Mouse (Mus musculus) small intestine, adult 2 months (tissue): ENCODE results near the gene Oxsr1. TPM values are rescaled to one million over a fixed set of nuclear protein-coding genes. Genes with fewer than 3 reads are reported as not detected.

Experiments
- H3K27ac ChIP-seq: fragments of 200-500 bp; 2 replicates; pipeline ENCODE4 v1.5.1; 2012; ENCODE audit warnings: low read depth, low read length, control low read depth, inconsistent platforms; ENCODE audit not compliant: insufficient read depth
- H3K27me3 ChIP-seq: fragments of 200-500 bp; 2 replicates; pipeline ENCODE4 v1.6.1; 2012; ENCODE audit warnings: mild to moderate bottlenecking, moderate library complexity, low read length, inconsistent platforms; ENCODE audit not compliant: control insufficient read depth, insufficient read depth
- H3K36me3 ChIP-seq: fragments of 200-500 bp; 2 replicates; pipeline ENCODE4 v1.6.1; 2012; ENCODE audit warnings: mild to moderate bottlenecking, low read length, control low read depth, inconsistent platforms; ENCODE audit not compliant: control insufficient read depth, insufficient read depth
- H3K4me1 ChIP-seq: fragments of 200-500 bp; 2 replicates; pipeline ENCODE4 v1.6.1; 2012; ENCODE audit warnings: low read length, inconsistent platforms, mixed read lengths; ENCODE audit not compliant: control insufficient read depth, insufficient read depth, insufficient read length
- H3K4me3 ChIP-seq: fragments of 200-500 bp; 2 replicates; pipeline ENCODE4 v1.5.1; 2012; ENCODE audit warnings: low read depth, mild to moderate bottlenecking, control low read depth, inconsistent platforms, low read length, moderate library complexity
- CTCF ChIP-seq: fragments of 200-500 bp; IDR thresholded peaks from 2 replicates; pipeline ENCODE4 v1.5.1; 2012; ENCODE audit warnings: low read depth, mild to moderate bottlenecking, control low read depth, inconsistent platforms, low read length, moderate library complexity, mixed read lengths; ENCODE audit not compliant: insufficient replicate concordance, insufficient read length; ENCODE audit errors: extremely low read depth
- POLR2A ChIP-seq: fragments of 200-500 bp; IDR thresholded peaks from 2 replicates; pipeline ENCODE4 v1.6.1; 2012; ENCODE audit warnings: low read depth, mild to moderate bottlenecking, control low read depth, inconsistent platforms, low read length, moderate library complexity
- WGBS: fragments of 180-500 bp; shearing (Covaris S2); methylation state at CpG from one replicate; pipeline ENCODE4 v1.1.7; 2018; 5-methylcytosine and 5-hydroxymethylcytosine counted together
- polyA plus RNA-seq: library from polyadenylated mRNA; depleted of rRNA; stranded (reverse); fragments of >200 nt; gene quantifications from 2 replicates; pipeline ENCODE4 v1.2.3, GENCODE M21; 2012

Gene Oxsr1
- polyA plus RNA-seq, 1 experiment, result 11.5 TPM

DNA sequence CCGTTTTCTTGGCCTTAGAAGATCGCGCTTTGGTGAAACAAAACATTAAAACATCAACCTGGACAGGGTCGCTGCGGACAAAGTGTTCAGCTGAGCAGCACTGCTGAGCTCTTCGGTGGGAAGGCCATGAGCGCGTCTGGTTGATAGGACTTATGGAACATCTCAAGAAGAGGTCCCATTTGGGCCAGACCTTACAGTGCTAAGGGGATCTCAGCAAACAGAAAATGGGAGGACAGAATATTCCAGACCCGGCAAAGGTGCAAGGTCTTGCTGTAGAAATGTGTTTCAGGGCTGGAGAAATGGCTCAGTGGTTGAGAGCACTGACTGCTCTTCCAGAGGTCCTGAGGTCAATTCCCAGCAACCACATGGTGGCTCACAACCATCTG is 1.0 kb upstream of the Oxsr1 start:
- H3K27ac ChIP-seq, result peak overlapping the region; percentile 89
- H3K27me3 ChIP-seq, result no peaks in the 10 kb centered on the region
- WGBS, result 2% methylated on average over 9 of the region's 9 CpGs
- TF ChIP-seq POLR2A (no peak), CTCF (no peak)
- H3K4me3 ChIP-seq, result peak overlapping the region; percentile 71
- H3K36me3 ChIP-seq, result no peaks in the 10 kb centered on the region; the same call in 1 of the 2 replicates
- H3K4me1 ChIP-seq, result peaks cover 10% of the 10 kb centered on the region; the same call in 1 of the 2 replicates

DNA sequence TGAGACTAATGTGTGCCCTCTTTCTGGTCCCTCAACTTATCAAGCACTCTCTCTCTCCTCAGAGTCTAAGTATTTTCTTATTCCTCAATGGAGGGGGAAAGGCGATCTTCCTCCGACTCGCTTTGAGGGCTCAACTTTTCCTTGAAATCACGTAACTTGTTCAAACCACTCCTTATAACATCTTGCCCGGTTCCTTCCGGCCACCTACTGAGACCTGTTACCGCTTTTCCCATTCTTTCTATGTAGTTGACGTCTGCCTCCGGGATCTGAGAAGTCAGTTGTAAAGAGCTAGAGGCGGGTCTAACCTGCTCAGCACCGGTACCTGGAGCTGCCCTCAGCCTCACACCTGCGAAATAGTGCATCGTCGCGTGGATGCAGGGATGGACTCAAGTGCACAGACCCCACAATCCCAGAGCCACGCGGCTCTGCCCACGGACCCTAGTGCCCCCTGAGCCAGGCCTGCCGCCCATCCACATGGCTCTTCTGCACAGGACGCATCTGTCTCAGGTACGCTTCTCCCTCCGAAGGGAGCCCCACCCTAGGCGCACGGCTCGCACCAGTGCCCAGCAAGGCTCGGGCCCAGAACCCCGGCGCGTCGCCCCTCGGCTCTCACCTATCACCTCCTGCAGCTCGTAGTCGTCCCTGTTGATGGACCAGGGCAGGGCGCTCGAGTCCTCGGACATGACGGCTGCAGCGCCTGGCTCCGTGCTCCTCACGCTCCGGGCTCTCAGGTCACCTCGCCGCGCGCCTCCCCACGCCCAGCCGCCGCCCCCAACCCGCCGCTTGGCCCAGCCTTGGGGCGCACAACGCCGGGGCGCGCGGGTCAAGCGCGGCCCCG is 616 bp downstream of the Oxsr1 start:
- H3K4me1 ChIP-seq, result peaks cover 10% of the 10 kb centered on the region; the same call in 1 of the 2 replicates
- H3K36me3 ChIP-seq, result no peaks in the 10 kb centered on the region; the same call in 1 of the 2 replicates
- TF ChIP-seq CTCF (no peak), POLR2A (no peak)
- H3K27ac ChIP-seq, result peak overlapping the region; percentile 95
- peak overlapping the region; percentile 71 for H3K4me3 ChIP-seq
- WGBS, result under 1% methylated on average over 56 of the region's 59 CpGs
- H3K27me3 ChIP-seq, result no peaks in the 10 kb centered on the region

DNA sequence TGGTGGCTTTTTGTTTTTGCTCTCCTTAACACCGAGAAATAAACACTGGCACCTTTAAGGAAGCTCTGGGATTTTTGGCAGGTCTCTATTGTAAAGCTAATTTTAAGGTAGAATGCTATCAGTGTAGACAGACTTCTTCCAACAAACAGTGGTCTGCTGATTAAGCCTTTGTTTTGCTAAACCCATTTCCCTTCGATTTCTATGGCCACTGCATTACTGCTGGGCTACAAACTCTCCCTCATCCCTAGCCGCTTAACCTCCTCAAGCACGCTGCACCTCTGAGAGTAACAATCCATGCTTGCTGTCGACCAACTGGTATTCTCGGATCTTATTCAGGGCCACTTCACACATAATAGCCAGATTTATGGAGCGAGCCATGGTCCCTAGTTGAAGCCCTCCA is 1.3 kb downstream of the Oxsr1 start:
- Histone ChIP-seq H3K4me3 (peak overlapping the region; percentile 71; the same call in 1 of the 2 replicates), H3K36me3 (no peaks in the 10 kb centered on the region; the same call in 1 of the 2 replicates), H3K4me1 (peaks cover 10% of the 10 kb centered on the region; the same call in 1 of the 2 replicates), H3K27ac (no peak overlapping the region), H3K27me3 (no peaks in the 10 kb centered on the region)
- TF ChIP-seq CTCF (no peak), POLR2A (no peak)
- WGBS, result 18% methylated on average over 7 of the region's 7 CpGs

DNA sequence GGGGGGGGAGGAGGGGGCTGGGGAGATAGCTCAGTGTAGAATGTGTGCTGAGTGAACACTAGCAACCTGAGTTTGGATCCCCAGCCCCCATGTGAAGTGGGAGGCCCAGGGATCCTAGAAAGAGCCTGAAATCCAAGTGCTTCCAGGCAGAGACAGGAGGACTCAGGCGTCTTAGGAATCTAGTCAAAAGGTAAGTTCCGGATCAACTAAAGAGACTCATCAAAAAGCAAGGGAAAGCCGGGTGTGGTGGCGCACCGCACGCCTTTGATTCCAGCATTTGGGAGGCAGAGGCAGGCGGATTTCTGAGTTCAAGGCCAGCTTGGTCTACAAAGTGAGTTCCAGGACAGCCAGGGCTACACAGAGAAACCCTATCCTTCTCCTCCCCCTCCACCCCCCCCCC is 1.8 kb downstream of the Oxsr1 start:
- H3K36me3 ChIP-seq, result no peaks in the 10 kb centered on the region; the same call in 1 of the 2 replicates
- H3K4me1 ChIP-seq, result peaks cover 10% of the 10 kb centered on the region; the same call in 1 of the 2 replicates
- H3K4me3 ChIP-seq, result no peak overlapping the region
- WGBS, result 77% methylated on average over 7 of the region's 7 CpGs
- H3K27me3 ChIP-seq, result no peaks in the 10 kb centered on the region
- H3K27ac ChIP-seq, result no peak overlapping the region
- no peak for TF ChIP-seq CTCF
- TF ChIP-seq POLR2A, result no peak

DNA sequence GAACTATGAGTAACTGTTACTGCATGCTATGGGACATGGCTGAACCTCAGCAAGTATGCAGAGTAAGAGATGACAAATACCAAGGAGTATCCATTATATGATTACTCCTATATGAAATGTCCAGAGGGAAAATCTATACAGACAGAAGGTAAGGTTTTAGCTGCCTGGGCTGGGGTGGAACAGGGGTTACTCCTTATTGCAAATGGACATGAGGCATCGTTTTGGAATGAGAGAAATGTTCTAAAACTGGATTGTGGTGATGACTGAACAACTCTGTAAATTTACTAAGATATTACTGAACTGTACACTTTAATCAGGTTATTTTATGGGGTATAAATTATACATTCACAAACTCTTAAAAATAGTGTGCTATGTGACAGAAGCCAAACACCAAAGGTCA is 3.3 kb downstream of the Oxsr1 start:
- Histone ChIP-seq H3K4me1 (peaks cover 10% of the 10 kb centered on the region; the same call in 1 of the 2 replicates), H3K27ac (no peak overlapping the region), H3K4me3 (no peak overlapping the region), H3K27me3 (no peaks in the 10 kb centered on the region), H3K36me3 (no peaks in the 10 kb centered on the region; the same call in 1 of the 2 replicates)
- WGBS, result 81% methylated on average over 1 of the region's 1 CpGs
- TF ChIP-seq POLR2A (no peak), CTCF (no peak)

DNA sequence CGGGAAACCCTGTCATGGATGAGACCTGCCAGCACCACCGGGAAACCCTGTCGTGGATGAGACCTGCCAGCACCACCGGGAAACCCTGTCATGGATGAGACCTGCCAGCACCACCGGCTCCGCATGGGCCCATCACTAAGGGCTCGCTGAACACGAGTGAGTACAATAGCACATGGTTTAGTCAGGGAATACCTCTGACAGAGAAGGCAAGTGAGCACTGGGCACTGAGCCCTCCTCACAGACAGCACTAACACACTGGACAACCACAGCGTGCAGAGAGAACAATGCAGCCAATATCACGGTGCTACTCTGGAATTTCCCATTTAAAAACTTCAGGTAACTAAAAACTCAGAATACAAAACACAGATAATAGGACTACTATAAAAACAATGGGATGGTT is 9.1 kb downstream of the Oxsr1 start:
- no peak for TF ChIP-seq POLR2A
- no peak for TF ChIP-seq CTCF
- no peaks in the 10 kb centered on the region for H3K36me3 ChIP-seq
- H3K27me3 ChIP-seq, result no peaks in the 10 kb centered on the region
- no peaks in the 10 kb centered on the region for H3K4me1 ChIP-seq
- WGBS, result 91% methylated on average over 10 of the region's 10 CpGs
- H3K4me3 ChIP-seq, result no peak overlapping the region
- no peak overlapping the region for H3K27ac ChIP-seq

DNA sequence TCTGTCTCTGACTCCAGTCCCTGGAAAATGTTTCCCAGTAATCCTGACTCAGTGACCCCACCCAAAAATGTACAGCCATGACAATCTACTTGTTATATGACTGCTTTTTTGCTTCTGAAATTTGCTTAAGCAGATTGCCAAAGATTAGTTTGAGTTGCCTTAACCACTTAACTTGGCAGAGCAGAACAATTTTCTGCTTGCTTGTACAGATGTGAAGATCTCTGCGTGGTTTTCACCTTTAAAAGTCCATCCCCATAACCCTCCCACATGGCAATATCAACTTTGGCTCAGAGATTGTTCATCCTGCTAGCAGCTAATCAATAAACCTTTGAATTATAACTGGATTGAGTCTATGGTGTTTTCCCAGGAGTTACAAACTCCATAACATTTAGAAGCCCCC is 13.2 kb downstream of the Oxsr1 start:
- no peak overlapping the region for H3K4me3 ChIP-seq
- no peak for TF ChIP-seq CTCF
- no peaks in the 10 kb centered on the region for H3K27me3 ChIP-seq
- no peaks in the 10 kb centered on the region for H3K4me1 ChIP-seq
- no peak overlapping the region for H3K27ac ChIP-seq
- 57% methylated on average over 1 of the region's 1 CpGs for WGBS
- no peaks in the 10 kb centered on the region for H3K36me3 ChIP-seq
